Mouse (Mus musculus) heart, adult 10 weeks (tissue): ENCODE results near the gene Ints12. TPM values are rescaled to one million over a fixed set of nuclear protein-coding genes. Genes with fewer than 3 reads are reported as not detected.

Source experiments
- polyA plus RNA-seq: library from polyadenylated mRNA; stranded (reverse); fragments of 350-450 nt; fragmentation: Illumina TruSeq; extraction: RNeasy Lipid Tissue Mini Kit (QIAGEN cat#74804); gene quantifications from one replicate; pipeline ENCODE4 v1.2.3, GENCODE M21; 2014; ENCODE audit warnings: low read depth, low replicate concordance

Gene Ints12
- 8.2 TPM for polyA plus RNA-seq

DNA sequence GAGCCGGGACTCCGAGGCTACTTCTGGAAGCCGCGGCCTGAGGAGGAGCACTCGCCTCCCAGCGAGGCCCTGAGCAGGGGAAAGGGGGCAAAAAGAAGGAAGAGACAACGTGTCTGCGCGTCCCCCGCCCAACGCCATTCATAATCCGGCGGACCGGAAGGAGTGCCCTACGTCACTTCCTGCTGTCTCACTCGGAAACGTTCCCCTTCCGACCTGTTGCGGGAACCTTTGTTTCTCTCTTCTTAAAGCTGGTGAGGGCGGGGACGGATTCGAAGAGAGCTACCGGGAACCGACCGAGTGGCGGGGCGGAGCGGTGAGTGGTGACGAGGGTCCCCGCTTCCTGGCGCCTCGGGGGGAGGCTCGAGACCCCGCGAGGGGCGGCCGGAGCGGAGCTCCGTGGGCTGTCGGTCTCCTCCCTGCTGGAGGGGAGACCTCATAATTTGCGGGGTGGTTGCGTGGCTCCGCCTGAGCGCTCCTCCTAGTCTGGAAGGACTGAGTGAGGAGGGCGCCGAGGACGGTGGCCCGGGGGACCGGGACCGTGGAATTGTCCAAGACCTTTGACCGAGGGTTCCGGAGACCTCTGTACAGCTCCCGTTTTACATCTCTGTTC lies at the start of gene Ints12, which contains the start of gene Gstcd:
Ints12 (plus strand) TSS at position 177 of the 610 bp plus-strand sequence.
Gstcd (minus strand) TSS at position 370 of the 610 bp plus-strand sequence.

Other genes with a start within 250 kb of the Ints12 start
- gene Npnt, start 141.5 kb upstream of the Ints12 start, polyA plus RNA-seq = 5.0 TPM
- 2.1 TPM for gene Gstcd, start 193 bp downstream of the Ints12 start, polyA plus RNA-seq
- gene Arhgef38, start 143.1 kb downstream of the Ints12 start, polyA plus RNA-seq = not detected
- gene Ppa2, start 218.3 kb downstream of the Ints12 start, polyA plus RNA-seq = 157 TPM